Mouse (Mus musculus): Measurements from ENCODE around the gene Tnnc1. TPM values are rescaled to one million over a fixed set of nuclear protein-coding genes. Genes with fewer than 3 reads are reported as not detected.

Tnnc1 gene
- total RNA-seq, 1 experiment from 2014 or later = not detected

GRCm38 (mm10) chr14:31181512-31181911, 26.6 kb upstream of the Tnnc1 start:
- no peak for ATAC-seq (ENCODE audit: extremely low read depth, insufficient number of reproducible peaks, low FRiP score, poor library complexity, severe bottlenecking)

DNA sequence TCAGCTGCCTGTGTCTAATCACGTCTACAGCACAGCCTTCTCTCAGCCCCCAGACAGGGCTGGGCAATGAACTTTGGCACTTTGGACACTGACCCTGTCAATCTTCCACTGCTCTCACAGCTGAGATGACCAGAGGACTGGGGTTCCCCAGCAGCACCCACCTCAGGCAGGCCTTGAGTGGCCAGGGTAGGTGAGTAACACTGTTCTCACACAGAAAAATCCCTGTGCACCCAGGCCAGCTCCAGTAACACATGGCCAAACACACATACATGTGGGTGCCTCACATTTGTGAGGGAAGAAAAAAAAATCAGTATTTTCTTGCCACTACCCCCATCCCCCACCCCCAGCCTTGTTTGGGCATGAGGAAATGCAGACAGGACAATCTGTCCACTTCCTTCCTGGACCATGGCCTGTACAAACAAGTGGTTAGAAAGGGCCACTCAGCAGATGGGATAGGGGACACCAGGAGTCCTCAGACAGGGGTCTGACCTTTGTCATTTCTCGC, 25.3 kb upstream of the Tnnc1 start:
- ATAC-seq (ENCODE audit: extremely low read depth, insufficient number of reproducible peaks, low FRiP score, poor library complexity, severe bottlenecking) = no peak

- ATAC-seq (ENCODE audit: extremely low read depth, insufficient number of reproducible peaks, low FRiP score, poor library complexity, severe bottlenecking) = no peak
Measured at GRCm38 (mm10) chr14:31183541-31183940, 24.6 kb upstream of the Tnnc1 start.

DNA sequence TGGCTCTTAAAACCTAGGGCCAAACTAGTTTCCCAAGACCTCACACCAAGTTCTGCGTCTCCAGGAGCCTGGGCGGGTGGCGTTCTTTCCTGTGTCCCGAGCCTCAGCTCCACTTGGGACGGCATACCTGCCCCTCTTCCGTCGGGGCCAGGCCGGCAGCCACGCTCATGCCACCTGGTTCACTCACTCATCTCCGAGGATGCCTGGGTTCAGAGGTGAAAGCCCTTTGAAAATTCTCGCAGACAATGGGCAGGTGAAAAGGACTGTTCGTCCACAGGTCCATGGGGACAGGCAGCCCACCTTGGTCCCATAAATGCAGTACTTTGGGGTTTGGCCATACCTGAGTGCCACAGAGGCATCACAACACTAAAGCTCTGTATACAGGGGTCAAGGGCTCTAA, 23.9 kb upstream of the Tnnc1 start:
- no peak for ATAC-seq (ENCODE audit: extremely low read depth, insufficient number of reproducible peaks, low FRiP score, poor library complexity, severe bottlenecking)

DNA sequence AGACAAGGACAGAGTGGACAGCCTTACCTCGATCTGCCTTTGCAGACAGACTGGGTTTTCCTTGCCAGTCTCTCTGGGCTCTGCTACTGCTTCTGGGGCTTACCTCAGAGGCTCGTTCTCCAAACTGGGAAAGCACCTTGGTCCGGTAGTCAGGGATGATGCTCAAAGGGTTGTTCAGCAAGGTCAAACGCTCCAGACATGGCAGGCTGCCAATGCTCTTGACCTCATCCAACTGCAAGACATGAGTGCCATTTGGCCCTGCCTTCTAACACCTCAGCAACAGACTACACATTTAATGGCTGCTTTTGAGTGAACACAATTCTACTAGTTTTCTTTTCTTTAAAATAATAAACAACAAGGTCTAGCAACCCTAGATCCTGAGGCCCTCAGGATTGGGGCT, 21.5 kb upstream of the Tnnc1 start:
- ATAC-seq (ENCODE audit: extremely low read depth, insufficient number of reproducible peaks, low FRiP score, poor library complexity, severe bottlenecking) = no peak

- ATAC-seq (ENCODE audit: extremely low read depth, insufficient number of reproducible peaks, low FRiP score, poor library complexity, severe bottlenecking) = peak; percentile 18; the same call in 1 of the 2 replicates
Measured at GRCm38 (mm10) chr14:31188771-31189181, 19.3 kb upstream of the Tnnc1 start.

DNA sequence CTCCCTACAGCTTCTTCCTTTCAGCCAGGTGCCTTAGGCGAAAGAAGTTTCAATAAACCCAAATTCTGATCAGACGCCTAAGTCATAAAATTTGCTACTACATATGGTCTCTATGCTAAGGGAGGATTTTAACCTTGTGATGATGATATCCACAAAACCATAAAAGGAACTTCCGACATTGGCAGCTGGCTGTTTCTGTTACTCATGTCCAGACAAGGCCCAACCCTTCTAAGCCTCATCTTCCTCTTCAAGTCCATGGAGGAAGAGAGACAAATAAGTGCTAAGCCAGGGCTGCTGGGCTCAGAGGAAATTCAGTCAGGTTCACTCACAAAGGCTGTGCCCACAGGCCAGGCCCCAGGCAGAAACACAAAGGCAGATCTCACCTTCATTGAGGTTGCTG, 18.8 kb upstream of the Tnnc1 start:
- ATAC-seq (ENCODE audit: extremely low read depth, insufficient number of reproducible peaks, low FRiP score, poor library complexity, severe bottlenecking) = no peak

- no peak for ATAC-seq (ENCODE audit: extremely low read depth, insufficient number of reproducible peaks, low FRiP score, poor library complexity, severe bottlenecking)
Measured at GRCm38 (mm10) chr14:31191936-31192335, 16.2 kb upstream of the Tnnc1 start.

DNA sequence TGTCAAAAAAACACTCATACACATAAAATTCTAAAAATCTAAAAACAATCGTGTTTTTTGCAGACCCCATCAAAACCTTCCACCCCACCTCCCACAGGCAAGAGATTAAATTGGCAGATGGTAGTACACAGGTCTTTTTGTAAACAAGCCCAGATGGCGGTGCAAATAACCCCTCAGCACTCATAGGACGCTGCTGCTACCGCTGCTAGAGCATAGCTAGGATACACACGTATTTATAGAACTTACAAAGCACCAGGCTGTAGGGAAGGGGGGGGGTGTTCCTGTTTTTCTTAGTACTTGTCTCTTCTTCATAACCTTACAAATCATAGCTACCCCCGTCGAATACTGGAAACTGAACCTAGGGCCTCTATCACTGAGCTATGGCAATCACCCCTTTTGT, 14.3 kb upstream of the Tnnc1 start:
- no peak for ATAC-seq (ENCODE audit: extremely low read depth, insufficient number of reproducible peaks, low FRiP score, poor library complexity, severe bottlenecking)

DNA sequence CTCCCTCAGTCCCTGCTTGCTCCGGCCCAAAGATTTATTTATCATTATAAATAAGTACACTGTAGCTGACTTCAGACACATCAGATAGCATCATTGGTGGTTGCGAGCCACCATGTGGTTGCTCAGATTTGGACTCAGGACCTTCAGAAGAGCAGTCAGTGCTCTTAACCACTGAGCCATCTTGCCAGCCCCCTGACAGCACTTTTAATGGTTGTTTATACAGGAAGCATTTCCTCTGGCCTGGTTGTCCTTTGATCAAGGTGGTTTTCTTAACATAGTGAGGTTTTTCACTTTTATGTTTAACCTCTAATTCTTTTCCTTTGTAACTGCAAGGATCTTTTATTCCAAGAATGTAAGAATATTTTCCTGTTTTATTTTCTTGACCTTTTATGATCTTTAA, 13.7 kb upstream of the Tnnc1 start:
- ATAC-seq (ENCODE audit: extremely low read depth, insufficient number of reproducible peaks, low FRiP score, poor library complexity, severe bottlenecking) = no peak

- ATAC-seq (ENCODE audit: extremely low read depth, insufficient number of reproducible peaks, low FRiP score, poor library complexity, severe bottlenecking) = peak; percentile 24
Measured at GRCm38 (mm10) chr14:31194891-31195513, 13.1 kb upstream of the Tnnc1 start.

DNA sequence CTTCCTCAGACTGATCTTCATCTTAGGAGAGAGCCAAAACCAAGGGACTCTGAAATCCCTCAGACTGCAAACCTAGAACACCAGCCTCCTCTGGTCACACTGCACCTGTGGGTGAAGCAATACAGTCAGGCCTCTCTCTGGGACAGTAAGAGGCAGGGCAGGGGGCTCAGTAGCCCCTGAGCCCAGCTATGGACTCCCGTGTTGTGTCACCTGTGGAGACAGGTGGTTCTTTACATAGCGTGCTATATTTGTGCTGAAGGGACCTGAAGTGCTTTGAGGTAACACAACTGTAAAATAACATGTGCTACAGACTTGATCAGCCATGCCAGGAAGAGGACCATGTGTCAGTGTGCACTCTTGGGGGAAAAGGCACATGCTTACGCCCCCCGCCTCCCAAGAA, 12.6 kb upstream of the Tnnc1 start:
- no peak for ATAC-seq (ENCODE audit: extremely low read depth, insufficient number of reproducible peaks, low FRiP score, poor library complexity, severe bottlenecking)

DNA sequence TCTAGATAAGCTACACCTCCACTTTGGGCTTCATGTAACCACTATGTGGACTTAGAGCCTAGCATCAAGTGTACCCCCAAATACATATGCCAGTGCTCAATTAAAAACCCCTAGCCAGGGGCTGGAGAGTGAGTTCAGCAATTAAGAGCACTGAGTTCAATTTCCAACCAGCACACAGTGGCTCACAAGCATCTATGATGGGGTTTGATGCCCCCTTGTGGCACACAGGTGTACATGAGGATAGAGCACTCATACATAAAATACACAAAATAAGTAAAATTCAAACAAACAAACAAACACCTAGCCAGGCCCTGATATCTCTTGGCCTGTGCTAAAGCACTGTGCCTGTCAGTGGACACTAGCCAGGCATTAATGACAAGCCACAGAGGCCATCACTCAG, 12.1 kb upstream of the Tnnc1 start:
- ATAC-seq (ENCODE audit: extremely low read depth, insufficient number of reproducible peaks, low FRiP score, poor library complexity, severe bottlenecking) = peak; percentile 79

DNA sequence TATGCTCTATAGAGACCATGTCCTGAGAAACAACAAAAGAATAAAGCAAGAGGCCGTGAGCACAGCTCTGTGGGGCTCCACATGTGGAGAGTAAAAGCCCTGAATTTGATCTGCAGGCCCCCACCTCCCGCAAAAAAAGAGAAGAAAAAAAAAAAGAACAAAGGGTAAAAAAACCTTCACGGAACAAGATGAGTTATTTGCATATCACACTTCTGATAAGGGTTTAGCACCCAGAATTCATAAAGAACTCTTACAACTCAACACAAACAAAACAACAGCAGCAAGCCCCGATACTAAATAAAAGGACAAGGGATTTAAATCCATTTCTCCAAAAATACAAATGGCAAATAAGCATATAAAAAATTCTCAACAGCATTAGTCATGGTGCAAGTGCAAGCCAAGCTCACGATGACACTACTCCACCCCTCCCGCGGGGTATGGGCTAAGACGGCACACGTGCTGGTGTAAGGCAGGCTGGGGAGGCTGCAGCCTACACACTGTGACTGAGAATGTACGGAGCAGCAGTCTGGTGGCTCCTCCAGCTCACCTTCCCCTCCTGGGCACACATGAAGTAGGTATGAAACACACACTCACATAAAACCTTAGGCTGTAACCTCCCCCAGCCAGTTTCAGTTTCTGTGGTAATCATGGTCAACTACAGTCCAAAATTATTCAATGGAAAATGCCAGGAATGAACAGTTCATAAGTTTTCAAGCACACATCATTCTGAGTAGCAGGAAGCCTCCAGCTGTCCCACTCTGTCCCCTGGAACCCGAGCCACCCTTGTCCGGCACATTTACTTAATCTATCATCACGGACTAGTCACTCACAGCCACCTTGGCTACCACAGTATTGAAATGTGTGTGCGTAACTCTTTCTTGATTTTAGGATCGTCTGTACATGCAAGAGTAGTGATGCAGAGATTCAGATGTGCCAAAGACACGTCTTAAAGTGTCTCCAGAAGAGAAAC, 10.3 kb upstream of the Tnnc1 start:
- ATAC-seq (ENCODE audit: extremely low read depth, insufficient number of reproducible peaks, low FRiP score, poor library complexity, severe bottlenecking) = no peak

DNA sequence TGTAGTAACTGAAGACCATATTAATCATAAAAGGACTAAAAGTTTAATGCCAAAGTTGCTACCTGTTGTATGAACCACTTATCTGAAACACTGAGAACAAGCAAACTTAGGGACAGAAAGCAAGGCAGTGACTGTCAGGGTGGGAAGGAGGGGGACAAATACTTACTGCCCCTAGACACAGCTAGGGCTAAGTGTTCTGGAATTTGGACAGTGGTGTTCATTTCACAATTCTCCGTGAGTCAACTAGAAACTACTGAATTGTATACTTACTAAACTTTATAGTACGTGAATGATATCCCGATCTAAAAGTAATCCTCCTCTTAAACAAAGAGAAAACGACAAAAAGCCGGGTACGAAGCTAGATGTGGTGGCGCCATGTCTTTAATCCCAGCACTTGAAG, 8.5 kb upstream of the Tnnc1 start:
- no peak for ATAC-seq (ENCODE audit: extremely low read depth, insufficient number of reproducible peaks, low FRiP score, poor library complexity, severe bottlenecking)

DNA sequence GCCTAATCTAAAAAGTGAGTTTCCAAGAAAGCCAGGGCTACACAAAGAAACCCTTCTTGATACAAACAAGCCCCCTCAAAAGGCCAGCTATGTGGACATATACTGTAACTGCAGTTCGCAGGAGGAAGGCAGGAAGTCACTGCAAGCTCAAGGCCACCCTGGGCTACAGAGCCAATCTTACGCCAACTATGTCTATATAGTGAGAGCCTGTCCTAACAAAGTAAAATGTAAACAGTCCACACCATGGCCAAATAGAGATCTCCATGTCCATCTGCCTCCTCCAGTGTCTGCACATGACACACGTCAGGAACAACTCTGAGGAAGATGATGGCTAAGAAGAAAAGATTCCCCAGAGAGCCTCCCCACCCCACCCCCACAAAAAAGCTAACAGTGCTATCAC, 8.1 kb upstream of the Tnnc1 start:
- no peak for ATAC-seq (ENCODE audit: extremely low read depth, insufficient number of reproducible peaks, low FRiP score, poor library complexity, severe bottlenecking)

DNA sequence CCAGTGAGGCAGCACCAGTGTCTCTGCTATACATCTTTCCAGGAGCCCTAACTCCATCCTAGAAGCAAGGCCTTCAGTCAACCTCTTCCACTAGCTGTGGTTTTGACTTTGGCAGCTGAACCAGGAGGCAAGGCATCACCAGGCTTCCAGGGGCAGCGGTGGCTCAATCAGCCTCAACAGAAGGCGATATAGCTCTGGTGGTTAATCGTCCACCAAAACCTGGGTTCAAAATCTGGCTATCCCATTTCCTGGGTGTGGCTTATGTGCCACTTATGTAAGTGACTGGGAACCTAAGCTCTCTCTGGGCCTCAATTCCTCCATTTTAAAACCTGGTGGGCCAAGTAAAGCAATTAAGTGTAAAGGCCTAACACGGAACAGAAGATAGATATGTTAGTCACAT, 3.3 kb upstream of the Tnnc1 start:
- ATAC-seq (ENCODE audit: extremely low read depth, insufficient number of reproducible peaks, low FRiP score, poor library complexity, severe bottlenecking) = no peak

DNA sequence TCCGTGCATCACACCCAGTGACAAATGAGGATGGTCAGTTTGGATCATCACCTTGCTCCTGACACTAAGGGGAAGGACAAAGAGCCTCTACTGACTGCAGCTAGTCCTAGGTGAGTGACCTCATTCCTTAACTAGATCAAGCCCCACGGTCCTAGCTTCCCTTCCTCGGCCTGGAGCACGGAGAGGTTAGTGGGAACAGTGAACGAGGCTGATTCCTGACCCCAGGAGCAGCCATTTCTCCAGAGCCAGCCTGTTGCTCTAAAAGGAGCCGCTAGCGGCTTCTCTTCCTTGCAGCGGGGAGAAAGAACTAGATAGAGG, 2.9 kb upstream of the Tnnc1 start:
- ATAC-seq (ENCODE audit: extremely low read depth, insufficient number of reproducible peaks, low FRiP score, poor library complexity, severe bottlenecking) = no peak

GRCm38 (mm10) chr14:31205562-31206467, 2.3 kb upstream of the Tnnc1 start:
- no peak for ATAC-seq (ENCODE audit: extremely low read depth, insufficient number of reproducible peaks, low FRiP score, poor library complexity, severe bottlenecking)
